Mouse (Mus musculus) hematopoietic stem cell, adult 5-6 weeks (primary cell): Measurements from ENCODE around the gene Hist2h2aa1. TPM values are rescaled to one million over a fixed set of nuclear protein-coding genes. Genes with fewer than 3 reads are reported as not detected.
"Not testable (repeated sequence)": the region's sequence is repeated elsewhere in the genome, so short reads cannot be mapped to it uniquely, and the experiment has no call there.

Source experiments
- ATAC-seq, 2 experiments: fragments of 125-278 bp in 1 of 2; replicated peaks in 1 of 2; 2 replicates each; pipeline ENCODE4 v1.8.0; 2016 to 2017; ENCODE audit warnings: inconsistent platforms in 2 of 2, mild to moderate bottlenecking in 2 of 2, moderate number of reproducible peaks in 2 of 2, low read depth in 1 of 2, moderate TSS enrichment in 1 of 2; ENCODE audit not compliant: low FRiP score in 2 of 2, poor library complexity in 2 of 2, severe bottlenecking in 2 of 2, insufficient read depth in 1 of 2, low TSS enrichment in 1 of 2
- total RNA-seq: library from RNA; stranded (forward); fragments of 172-1452, 232-1000 nt; gene quantifications from 2 replicates; pipeline ENCODE4 v1.2.3, GENCODE M21; 2017

Hist2h2aa1 gene
- total RNA-seq: 3,498 and 3,576 TPM in 2 replicates

GRCm38 (mm10) chr3:96245003-96245886 lies at the start of gene Hist2h2aa1:
Hist2h2aa1 (plus strand) TSS chr3:96245497.
- ATAC-seq: peak; percentile 81 to 82

DNA sequence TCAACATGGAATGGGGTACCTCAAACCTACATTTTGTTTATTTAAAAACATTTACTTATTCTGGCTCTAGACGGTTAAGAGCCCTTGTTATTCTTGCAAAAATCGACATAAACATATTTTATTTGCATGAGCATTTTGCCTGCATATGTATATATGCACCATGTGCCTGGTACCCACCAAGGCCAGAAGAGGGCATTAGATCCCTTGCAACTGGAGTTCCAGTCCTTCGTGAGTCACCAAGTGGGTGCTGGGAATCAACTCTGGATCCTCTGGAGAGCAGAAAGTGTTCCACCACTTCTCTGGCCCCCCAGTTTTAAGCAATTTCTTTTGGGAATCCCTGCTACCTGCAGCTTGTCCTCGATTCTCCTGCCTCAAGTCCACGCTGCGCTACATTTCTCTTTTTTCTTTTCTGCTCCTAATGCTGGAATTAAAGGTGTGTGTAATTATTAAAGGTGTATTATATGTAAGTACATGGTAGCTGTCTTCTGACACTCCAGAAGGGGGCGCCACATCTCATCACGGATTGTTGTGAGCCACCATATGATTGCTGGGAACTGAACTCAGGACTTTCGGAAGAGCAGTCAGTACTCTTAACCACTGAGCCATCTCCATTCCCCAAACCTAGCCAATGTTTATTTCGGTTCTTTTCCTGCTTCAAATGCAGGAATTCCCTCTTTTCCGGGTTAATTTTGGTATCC lies 49.5 kb upstream of the Hist2h2aa1 start:
- ATAC-seq: no peak

GRCm38 (mm10) chr3:96196437-96197128 lies 48.7 kb upstream of the Hist2h2aa1 start:
- no peak for ATAC-seq

- peak; percentile 80 to 86 for ATAC-seq
Observed at GRCm38 (mm10) chr3:96197129-96197749, 48.1 kb upstream of the Hist2h2aa1 start.

- peak; percentile 50 to 66 for ATAC-seq
Observed at GRCm38 (mm10) chr3:96198181-96198580, 47.1 kb upstream of the Hist2h2aa1 start.

GRCm38 (mm10) chr3:96198601-96199251 lies 46.6 kb upstream of the Hist2h2aa1 start:
- ATAC-seq: not testable (repeated sequence)

DNA sequence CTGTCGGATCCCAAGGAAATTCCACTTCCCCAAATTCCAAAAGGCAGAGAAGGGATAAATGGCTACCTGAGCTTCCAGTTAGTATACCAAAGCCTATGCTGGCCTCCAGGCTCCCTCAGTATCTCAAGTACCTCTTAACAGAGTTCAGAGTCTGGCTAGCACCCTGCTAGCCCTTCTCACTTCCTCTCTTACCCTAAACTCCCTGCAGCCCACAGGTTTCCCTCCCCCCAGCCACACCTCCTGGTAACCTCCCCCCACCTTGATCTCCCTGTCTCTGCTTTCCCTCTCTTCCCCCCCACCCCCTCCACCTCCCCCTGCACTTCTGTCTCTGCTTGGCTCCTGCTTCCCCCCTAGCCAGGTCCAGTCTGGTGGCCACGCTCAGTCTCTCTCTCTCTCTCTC lies 45.6 kb upstream of the Hist2h2aa1 start:
- no peak for ATAC-seq

- no peak for ATAC-seq
Observed at GRCm38 (mm10) chr3:96207819-96208218, 37.5 kb upstream of the Hist2h2aa1 start.

- ATAC-seq: no peak
Observed at GRCm38 (mm10) chr3:96209242-96209641, 36.1 kb upstream of the Hist2h2aa1 start.

GRCm38 (mm10) chr3:96219191-96219641 lies 26.1 kb upstream of the Hist2h2aa1 start:
- peak; percentile 2 to 19; a peak in 1 of 4 replicates for ATAC-seq

- ATAC-seq: peak; percentile 57 to 68
Observed at GRCm38 (mm10) chr3:96219661-96220130, 25.6 kb upstream of the Hist2h2aa1 start, which contains the start of the genes Bola1 and Hist2h2ab. Bola1 (minus strand) TSS chr3:96219709. Hist2h2ab (plus strand) TSS chr3:96219865.

GRCm38 (mm10) chr3:96220131-96220764 lies 25.0 kb upstream of the Hist2h2aa1 start:
- ATAC-seq: not testable (repeated sequence)

DNA sequence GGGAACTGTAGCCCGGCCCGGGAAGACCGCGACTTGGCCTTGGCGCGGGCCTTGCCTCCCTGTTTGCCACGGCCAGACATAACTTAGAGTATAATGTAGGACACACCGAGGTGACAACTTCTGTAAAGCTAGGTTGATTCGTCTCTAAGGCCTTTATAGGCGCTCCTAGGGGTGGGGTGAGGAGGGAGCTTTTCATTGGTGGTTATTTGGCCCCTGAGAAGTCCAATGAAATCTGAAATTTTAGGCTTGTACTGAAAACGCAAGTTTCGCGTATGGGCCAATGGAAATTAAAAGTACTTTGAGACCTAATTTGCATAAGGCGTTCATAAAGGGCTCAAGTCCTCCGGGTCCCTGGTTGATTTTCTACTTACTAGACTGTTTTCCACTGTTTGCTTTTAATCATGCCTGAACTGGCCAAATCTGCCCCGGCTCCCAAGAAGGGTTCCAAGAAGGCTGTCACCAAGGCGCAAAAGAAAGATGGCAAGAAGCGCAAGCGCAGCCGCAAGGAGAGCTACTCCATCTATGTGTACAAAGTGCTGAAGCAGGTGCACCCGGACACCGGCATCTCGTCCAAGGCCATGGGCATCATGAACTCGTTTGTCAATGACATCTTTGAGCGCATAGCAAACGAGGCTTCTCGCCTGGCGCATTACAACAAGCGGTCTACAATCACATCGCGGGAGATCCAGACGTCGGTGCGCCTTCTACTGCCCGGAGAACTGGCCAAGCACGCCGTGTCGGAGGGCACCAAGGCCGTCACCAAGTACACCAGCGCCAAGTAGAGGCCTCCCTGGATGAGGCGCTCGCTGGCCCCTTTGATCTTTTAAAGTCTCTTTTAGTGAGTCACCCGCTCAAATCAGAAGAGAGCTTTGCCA lies 24.3 kb upstream of the Hist2h2aa1 start, which contains the start of the genes Hist2h2ac and Hist2h2be:
Gene Hist2h2ac, minus strand, starts transcription at position 116 of the 875 bp plus-strand sequence.
Gene Hist2h2be, plus strand, starts transcription at position 355 of the 875 bp plus-strand sequence.
- ATAC-seq: peak; percentile 78 to 88

DNA sequence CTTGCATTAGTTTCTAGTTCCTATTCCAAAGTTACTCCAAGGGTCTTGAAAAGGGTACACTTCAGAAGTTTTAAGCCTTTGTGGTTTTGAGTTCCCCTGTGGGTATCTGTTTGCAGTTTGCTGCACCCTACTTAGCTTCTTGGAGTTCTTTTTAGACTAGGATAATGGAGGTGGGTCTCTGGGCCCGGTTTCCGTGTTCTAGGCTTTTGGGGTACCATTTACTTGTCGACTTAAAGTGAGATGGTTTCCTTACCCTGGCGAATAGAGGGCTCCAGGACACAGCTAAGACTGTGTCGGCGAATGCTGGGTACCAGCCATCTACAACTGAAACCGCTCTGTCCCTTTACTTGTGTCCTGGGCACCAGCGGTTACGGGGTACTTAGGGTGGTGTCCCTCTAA lies 23.7 kb upstream of the Hist2h2aa1 start:
- ATAC-seq: no peak

DNA sequence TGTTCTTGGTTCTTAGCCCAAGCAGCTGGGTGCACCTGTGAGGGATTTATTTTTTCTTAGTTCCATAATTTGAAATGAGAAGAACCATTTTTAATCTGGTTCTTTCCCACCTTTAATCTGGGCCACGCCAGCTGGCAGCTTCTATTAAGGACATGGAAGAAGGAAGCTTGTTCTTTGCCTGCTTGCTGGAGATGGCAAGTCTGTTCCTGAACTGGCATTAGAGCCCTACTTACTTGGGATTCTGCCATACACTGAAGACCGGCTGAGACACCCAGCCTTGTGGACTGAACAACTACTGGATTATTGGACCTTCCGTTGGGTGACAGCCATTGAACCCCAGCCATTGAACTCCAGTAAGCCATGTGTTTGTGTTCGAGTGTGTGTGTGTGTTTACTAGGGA lies 22.5 kb upstream of the Hist2h2aa1 start:
- no peak for ATAC-seq
